Mouse (Mus musculus) urinary bladder, adult 18-20 months (tissue): ENCODE data around the gene Gm11172.
"Not testable (repeated sequence)": the region's sequence is repeated elsewhere in the genome, so short reads cannot be mapped to it uniquely, and the experiment has no call there.

Source experiments
- DNase-seq, 2 experiments: peaks; one replicate each; pipeline ENCODE4 v3.0.0; 2022; ENCODE audit warnings: low spot score in 2 of 2, mixed read lengths in 2 of 2

Gene Gm11172

GRCm38 (mm10) chr16:10828461-10828805 lies 15.7 kb downstream of the Gm11172 start:
- DNase-seq: peak in 1 of 2 experiments; percentile 50

- no peak for DNase-seq
These were observed 21.8 kb downstream of the Gm11172 start for GRCm38 (mm10) chr16:10834542-10834910.

GRCm38 (mm10) chr16:10834911-10835587 lies 22.3 kb downstream of the Gm11172 start, which contains the start of gene Rmi2:
Rmi2 (plus strand) TSS chr16:10835059.
- peak; percentile 74 to 76 for DNase-seq

- DNase-seq: no peak
These were observed 23.7 kb downstream of the Gm11172 start for GRCm38 (mm10) chr16:10836388-10836787.

GRCm38 (mm10) chr16:10837250-10837649 lies 24.5 kb downstream of the Gm11172 start:
- no peak for DNase-seq

GRCm38 (mm10) chr16:10837903-10838302 lies 25.2 kb downstream of the Gm11172 start:
- no peak for DNase-seq

GRCm38 (mm10) chr16:10838487-10839245 lies 26.0 kb downstream of the Gm11172 start:
- no peak for DNase-seq

GRCm38 (mm10) chr16:10840018-10840417 lies 27.3 kb downstream of the Gm11172 start:
- no peak for DNase-seq

GRCm38 (mm10) chr16:10842282-10842855 lies 29.7 kb downstream of the Gm11172 start:
- no peak for DNase-seq

GRCm38 (mm10) chr16:10843486-10844318 lies 31.0 kb downstream of the Gm11172 start:
- no peak for DNase-seq

GRCm38 (mm10) chr16:10844319-10844670 lies 31.6 kb downstream of the Gm11172 start:
- no peak for DNase-seq

GRCm38 (mm10) chr16:10845952-10846351 lies 33.2 kb downstream of the Gm11172 start:
- no peak for DNase-seq

- peak; percentile 53 to 58 for DNase-seq
These were observed 33.8 kb downstream of the Gm11172 start for GRCm38 (mm10) chr16:10846503-10846902.

- peak in 1 of 2 experiments; percentile 68 for DNase-seq
These were observed 37.5 kb downstream of the Gm11172 start for GRCm38 (mm10) chr16:10849965-10850861.

GRCm38 (mm10) chr16:10850905-10851304 lies 38.2 kb downstream of the Gm11172 start:
- no peak for DNase-seq

GRCm38 (mm10) chr16:10852216-10852615 lies 39.5 kb downstream of the Gm11172 start:
- not testable (repeated sequence) for DNase-seq

- no peak for DNase-seq
These were observed 47.1 kb downstream of the Gm11172 start for GRCm38 (mm10) chr16:10859726-10860245.

GRCm38 (mm10) chr16:10861408-10861807 lies 48.7 kb downstream of the Gm11172 start:
- DNase-seq: no peak
